9 mouse cellular contexts compared by ENCODE assay signal in genomic region chr5:66968925-66969711, GRCm38 (mm10).
A peak's percentile ranks its signal among the peaks of the same experiment; 100 is the strongest.
DNase-seq lines count a peak whose midpoint lies in the region; ATAC-seq and TF ChIP-seq lines count a peak whose summit lies in the region.
"Had no signal": no experiment of that assay in that cellular context is flagged by ENCODE, and none has a peak within 500 bp of the region (broad histone marks: within the 10 kb centered on the region; RNA-seq: fewer than 3 reads in every experiment).

No protein-coding gene starts in this region.

- 49% methylated on average over 19 of the region's 19 CpGs for WGBS in lung, embryonic 15.5 days
- 62% methylated on average over 19 of the region's 19 CpGs for WGBS in forebrain, embryonic 14.5 days
- 71% methylated on average over 19 of the region's 19 CpGs for WGBS in limb, embryonic 10.5 days
- WGBS in cerebellum, adult 2 months: 72% methylated on average over 19 of the region's 19 CpGs

- peak overlapping the region; percentile 19 for H3K4me3 ChIP-seq in lung, embryonic 15.5 days
- H3K4me3 ChIP-seq in forebrain, embryonic 14.5 days (ENCODE audit: low read depth, low read length): no peak overlapping the region
- peak overlapping the region; percentile 20; the same call in 1 of the 2 replicates for H3K4me3 ChIP-seq in limb, embryonic 10.5 days
- no peak overlapping the region for H3K4me3 ChIP-seq in cerebellum, adult 2 months (replicated peaks; ENCODE audit: insufficient read depth, low read depth, low read length)

- ATAC-seq in lung, embryonic 15.5 days (ENCODE audit: borderline replicate concordance, extremely low read depth, low FRiP score, low TSS enrichment): no peak
- no peak for ATAC-seq in forebrain, embryonic 14.5 days
- ATAC-seq in cerebellum, adult (ENCODE audit: insufficient number of reproducible peaks, low FRiP score, low TSS enrichment): no peak
- ATAC-seq: inflammation-experienced regulatory T-cells, adult 6 months had no signal

- H3K27me3 ChIP-seq in lung, embryonic 15.5 days: no peaks in the 10 kb centered on the region
- H3K27me3 ChIP-seq in forebrain, embryonic 14.5 days (replicated peaks; ENCODE audit: control insufficient read depth, insufficient read depth, low read length): no peaks in the 10 kb centered on the region
- H3K27me3 ChIP-seq in limb, embryonic 10.5 days (ENCODE audit: low read depth, poor library complexity, severe bottlenecking): no peaks in the 10 kb centered on the region
- no peaks in the 10 kb centered on the region for H3K27me3 ChIP-seq in cerebellum, adult 2 months (ENCODE audit: control insufficient read depth, insufficient read depth, low read length)
- H3K27me3 ChIP-seq: Patski had no signal

- peaks cover under 1% of the 10 kb centered on the region; the same call in 1 of the 2 replicates for H3K36me3 ChIP-seq in lung, embryonic 15.5 days
- H3K36me3 ChIP-seq in forebrain, embryonic 14.5 days (ENCODE audit: control insufficient read depth, insufficient read depth, low read length): peaks cover under 1% of the 10 kb centered on the region; the same call in 1 of the 2 replicates
- H3K36me3 ChIP-seq in limb, embryonic 10.5 days: peaks cover 3% of the 10 kb centered on the region; the same call in 1 of the 2 replicates

- TF ChIP-seq POLR2A in cerebellum, adult 2 months (IDR thresholded peaks at IDR 0.05; ENCODE audit: borderline replicate concordance, insufficient read depth, low read length): no peak

- no peaks in the 10 kb centered on the region for H3K9me3 ChIP-seq in lung, embryonic 15.5 days
- no peaks in the 10 kb centered on the region for H3K9me3 ChIP-seq in forebrain, embryonic 14.5 days (replicated peaks; ENCODE audit: control insufficient read depth, low read length)
- no peaks in the 10 kb centered on the region for H3K9me3 ChIP-seq in limb, embryonic 10.5 days (replicated peaks)

- H3K4me1 ChIP-seq in lung, embryonic 15.5 days: peaks cover 34% of the 10 kb centered on the region
- peaks cover 26% of the 10 kb centered on the region for H3K4me1 ChIP-seq in forebrain, embryonic 14.5 days (ENCODE audit: control insufficient read depth, insufficient read depth, low read length)
- H3K4me1 ChIP-seq in limb, embryonic 10.5 days: peaks cover 55% of the 10 kb centered on the region
- H3K4me1 ChIP-seq in cerebellum, adult 2 months (ENCODE audit: control insufficient read depth, insufficient read depth, low read length): peaks cover 7% of the 10 kb centered on the region

- peak overlapping the region; percentile 50 for H3K4me2 ChIP-seq in lung, embryonic 15.5 days
- peak overlapping the region; percentile 45 for H3K4me2 ChIP-seq in forebrain, embryonic 14.5 days (ENCODE audit: low read length)

- H3K9ac ChIP-seq in lung, embryonic 15.5 days: no peak overlapping the region
- H3K9ac ChIP-seq in forebrain, embryonic 14.5 days (ENCODE audit: low read length): no peak overlapping the region

- H3K27ac ChIP-seq in lung, embryonic 15.5 days: peak overlapping the region; percentile 73; the same call in 1 of the 2 replicates
- peak overlapping the region; percentile 67 for H3K27ac ChIP-seq in forebrain, embryonic 14.5 days (ENCODE audit: low read depth, low read length)
- H3K27ac ChIP-seq in limb, embryonic 10.5 days: peak overlapping the region; percentile 85
- H3K27ac ChIP-seq in cerebellum, adult 2 months (ENCODE audit: insufficient read depth, low read length): no peak overlapping the region

- no peak for DNase-seq in lung, adult 18-20 months
- DNase-seq in forebrain, embryonic 14.5 days (ENCODE audit: low spot score): peak; percentile 49
- DNase-seq in limb, embryonic 10.5 days (ENCODE audit: low spot score): no peak
- peak; percentile 18 for DNase-seq in retina, embryonic 14.5 days (ENCODE audit: low spot score)
- no peak for DNase-seq in cerebellum, adult 2 months

- no peak for TF ChIP-seq CTCF in cerebellum, adult 2 months (IDR thresholded peaks at IDR 0.05; ENCODE audit: borderline replicate concordance, insufficient read depth, low read depth, low read length)

Comparison
In these comparisons a context has a peak if more than half of its experiments do, and no peak if none do; other contexts are left out.
1. H3K4me3 ChIP-seq: peak in lung, embryonic 15.5 days (single experiment) and limb, embryonic 10.5 days (single experiment); none in forebrain, embryonic 14.5 days (single experiment) and cerebellum, adult 2 months (single experiment).
2. DNase-seq: peak in forebrain, embryonic 14.5 days (single experiment) and retina, embryonic 14.5 days (single experiment); none in lung, adult 18-20 months (0 of 2), limb, embryonic 10.5 days (single experiment) and cerebellum, adult 2 months (0 of 2).